Mouse (Mus musculus): ENCODE measurements around the gene Cdhr1.

Cdhr1 gene

DNA sequence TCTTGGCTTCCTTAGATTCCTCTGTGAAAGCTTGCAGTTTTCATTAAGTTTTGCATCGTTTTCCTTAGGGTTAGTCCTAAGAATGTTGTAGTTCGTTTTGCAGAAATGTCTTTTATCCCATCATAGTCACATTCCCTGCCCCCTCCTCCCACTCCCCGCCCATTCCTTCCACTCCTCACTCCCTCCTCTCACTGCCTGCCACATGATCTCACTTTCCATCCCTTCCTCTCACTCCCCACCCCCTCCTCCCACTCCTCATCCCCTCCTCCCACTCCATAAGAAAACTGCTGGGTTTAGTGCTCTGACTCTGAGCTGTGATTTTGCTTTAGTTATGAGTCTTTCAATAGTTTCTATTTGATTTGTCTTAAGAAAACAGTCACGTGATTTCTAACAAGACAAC lies 14.4 kb downstream of the Cdhr1 start:
- intact Hi-C loops (cut with DNase I): no loop called here

DNA sequence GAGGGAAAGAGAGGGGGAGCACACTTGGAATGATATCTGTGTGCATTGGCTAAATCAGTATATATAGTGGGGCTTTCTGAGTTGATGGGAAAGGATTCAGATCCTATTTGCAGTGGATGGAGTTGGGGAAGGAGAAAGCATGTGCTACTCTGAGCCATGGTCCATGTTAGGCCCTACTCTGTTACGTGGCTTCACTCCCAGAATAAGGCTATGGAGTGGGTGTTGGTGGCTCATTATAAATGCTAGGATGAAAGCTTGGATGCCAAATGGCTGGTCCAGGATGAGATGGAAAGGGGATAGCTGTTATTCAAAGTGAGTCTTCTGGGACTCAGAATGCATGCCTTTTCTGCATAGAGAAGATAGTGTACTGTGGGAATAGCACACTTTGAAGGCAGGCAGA lies 17.4 kb downstream of the Cdhr1 start:
- intact Hi-C loops (cut with DNase I): no loop called here

DNA sequence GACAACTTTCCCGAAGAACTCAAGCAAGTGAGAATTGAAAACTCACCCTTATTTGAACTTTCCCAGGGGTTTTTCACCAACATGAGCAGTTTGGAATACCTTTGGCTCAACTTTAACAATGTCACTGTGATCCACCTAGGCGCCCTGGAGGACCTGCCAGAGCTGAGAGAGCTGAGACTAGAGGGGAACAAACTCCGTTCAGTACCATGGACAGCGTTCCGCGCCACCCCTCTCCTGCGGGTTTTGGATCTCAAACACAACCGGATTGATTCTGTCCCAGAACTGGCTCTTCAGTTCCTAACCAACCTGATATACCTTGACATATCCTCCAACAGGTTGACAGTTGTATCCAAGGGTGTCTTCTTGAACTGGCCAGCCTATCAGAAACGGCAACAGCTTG lies 29.6 kb downstream of the Cdhr1 start:
- intact Hi-C loops (cut with DNase I): no loop called here

DNA sequence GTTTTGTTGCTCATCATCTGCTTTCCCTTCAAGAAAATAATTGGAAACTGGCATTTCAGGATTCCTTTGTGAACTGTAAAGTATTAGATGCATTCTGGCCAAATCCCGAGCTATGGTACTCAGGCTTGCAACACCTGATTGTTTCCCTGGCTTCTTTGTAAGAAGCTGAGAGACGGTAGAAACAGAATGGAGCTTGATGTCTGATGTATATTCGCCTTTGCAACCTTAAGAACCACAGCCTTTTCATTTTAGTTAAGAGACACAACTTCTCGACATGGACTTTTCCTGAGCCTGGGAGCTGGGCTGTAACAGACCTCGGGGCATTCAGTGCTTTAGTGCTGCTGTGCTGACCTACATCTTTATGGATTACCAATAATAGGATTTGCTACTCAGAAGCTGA lies 30.5 kb downstream of the Cdhr1 start, which contains the start of gene Lrit2:
Lrit2 (plus strand) TSS at position 301 of the 400 bp plus-strand sequence.
- intact Hi-C loops (cut with DNase I): no loop called here

DNA sequence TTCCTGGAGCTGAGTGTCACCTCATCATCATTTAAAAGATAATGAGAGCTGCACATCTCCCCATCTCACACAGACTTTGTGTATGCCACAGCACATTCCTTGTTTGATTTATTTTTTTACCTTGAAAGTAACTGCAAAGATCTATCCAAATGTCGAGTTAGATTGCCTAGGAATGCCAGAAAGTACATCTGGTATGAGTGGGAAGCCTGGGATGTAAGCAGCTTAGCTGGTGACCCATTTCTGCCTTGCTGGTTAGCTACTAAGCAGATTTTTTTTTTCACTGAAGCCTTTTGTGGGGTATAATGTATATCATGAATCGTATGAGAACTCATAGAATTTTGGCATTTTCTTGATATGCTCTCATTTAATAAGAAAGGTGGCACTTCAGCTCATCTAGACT lies 31.5 kb downstream of the Cdhr1 start:
- intact Hi-C loops (cut with DNase I): no loop called here

DNA sequence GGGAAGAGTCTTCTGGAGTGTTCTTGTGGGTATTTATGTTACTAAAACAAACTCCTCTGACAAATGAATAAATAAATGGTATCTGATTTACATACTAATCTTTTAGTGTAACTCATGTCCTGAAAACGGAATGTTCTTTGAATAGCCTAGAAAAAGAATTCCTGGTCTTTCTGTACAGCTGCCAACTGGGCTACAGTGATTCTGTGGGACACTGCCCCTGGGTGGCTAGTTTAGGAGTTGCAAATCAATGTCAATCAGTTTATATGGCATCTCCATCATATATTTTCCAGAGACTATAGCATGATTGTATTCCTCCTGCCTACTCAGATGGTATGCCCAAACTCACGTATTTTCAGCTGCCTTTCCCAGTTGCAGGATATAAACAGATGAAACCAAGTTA lies 33.3 kb downstream of the Cdhr1 start:
- intact Hi-C loops (cut with DNase I): no loop called here

DNA sequence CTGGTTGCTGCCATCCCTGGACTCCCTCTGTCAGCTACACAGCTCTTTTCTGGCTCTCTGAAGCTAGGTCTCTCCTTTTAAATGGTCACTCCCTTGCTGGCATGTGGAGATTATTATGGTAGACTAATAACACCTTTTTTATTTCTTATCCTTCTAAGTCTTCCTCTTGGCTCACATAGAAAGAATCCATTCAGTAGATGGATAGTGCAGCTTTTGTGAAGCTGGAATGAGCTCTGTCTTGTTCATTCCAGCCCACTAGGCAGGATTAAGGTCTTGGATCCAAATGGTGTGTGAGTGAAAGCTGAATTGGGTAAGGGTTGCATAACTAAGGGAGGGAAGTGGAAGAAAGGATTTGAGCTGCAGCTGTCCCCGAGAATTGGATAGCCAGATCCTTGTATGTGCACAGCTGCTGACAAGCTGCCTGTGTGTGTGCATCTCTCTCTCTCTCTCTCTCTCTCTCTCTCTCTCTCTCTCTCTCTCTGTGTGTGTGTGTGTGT lies 49.2 kb downstream of the Cdhr1 start, which contains the start of gene Rgr:
Rgr (minus strand) TSS at position 51 of the 497 bp plus-strand sequence.
- intact Hi-C loops (cut with DNase I): no loop called here

DNA sequence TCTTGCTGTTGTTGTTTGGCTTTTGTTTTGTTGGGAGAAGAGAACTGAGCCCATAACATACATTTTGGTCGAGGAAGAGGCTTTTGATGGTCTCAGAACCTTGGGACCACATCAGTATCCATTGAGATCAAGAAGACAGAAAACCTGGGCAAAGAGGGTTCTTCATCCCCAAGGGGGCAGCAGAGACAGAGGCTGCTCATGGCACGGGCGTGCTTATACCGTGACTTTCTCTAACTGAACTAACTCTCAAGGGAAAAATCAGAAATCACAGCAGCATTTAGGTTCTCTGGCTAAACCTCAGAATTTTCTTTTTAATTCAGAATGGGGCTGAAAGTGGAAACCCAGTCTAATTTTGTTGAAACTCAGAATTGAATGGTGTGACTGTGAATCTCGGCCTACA lies 63.7 kb downstream of the Cdhr1 start:
- intact Hi-C loops (cut with DNase I): loop anchor here (5.0 kb wide), 2 partner anchors 82 to 97 kb away; no protein-coding TSS in a partner anchor

DNA sequence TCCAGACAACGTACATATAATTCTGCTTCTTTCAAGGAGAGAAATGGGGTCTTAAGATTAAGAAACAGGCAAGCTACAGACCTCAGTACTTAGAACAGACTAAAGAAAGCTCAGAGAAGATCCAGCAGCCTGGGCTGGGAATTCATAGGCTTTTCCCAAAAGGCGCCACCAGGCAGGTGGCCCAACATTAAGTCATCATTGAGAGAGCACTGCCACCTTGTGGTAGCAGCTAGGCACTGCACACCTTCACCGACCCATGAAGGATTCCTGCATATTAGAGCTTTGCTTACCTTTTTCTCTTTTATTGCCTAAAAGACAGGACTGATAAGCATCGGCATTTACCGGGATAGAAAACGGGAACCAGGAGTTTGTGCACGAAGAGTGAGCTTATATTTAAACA lies 64.9 kb downstream of the Cdhr1 start:
- intact Hi-C loops (cut with DNase I): loop anchor here (2.0 to 5.0 kb wide), 3 partner anchors 81 to 166 kb away; no protein-coding TSS in a partner anchor

DNA sequence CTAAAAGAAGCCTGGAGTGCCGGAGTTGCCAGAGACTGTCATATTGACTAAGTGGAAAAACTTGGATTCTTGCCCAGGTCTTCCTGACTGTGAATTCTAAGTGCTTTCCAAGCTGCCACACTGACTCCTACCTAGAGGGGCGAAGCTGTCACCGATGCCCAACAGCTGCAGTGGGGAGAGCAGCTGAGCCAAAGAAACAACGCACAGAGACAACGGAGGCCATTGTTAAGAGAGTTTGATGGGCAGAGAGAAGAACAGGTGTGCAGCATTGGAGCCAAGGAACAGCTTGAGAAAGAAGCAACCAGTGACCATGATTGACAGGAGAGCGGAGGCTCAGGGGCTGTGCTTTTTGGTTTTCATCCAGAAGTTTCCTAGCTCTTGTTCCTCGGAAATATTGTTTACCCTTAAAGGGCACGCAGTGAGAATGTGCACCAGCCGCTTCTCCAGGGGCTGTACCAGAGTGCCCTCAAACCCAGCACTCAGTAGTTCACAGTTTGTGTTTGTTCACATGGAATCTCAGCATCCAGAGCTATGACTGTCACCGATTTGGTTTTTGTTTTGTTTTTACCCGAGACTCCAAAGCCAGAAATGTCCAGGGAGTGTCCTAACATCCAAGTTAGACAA lies 65.6 kb downstream of the Cdhr1 start:
- intact Hi-C loops (cut with DNase I): loop anchor here (2.0 to 5.0 kb wide), 3 partner anchors 80 to 166 kb away; no protein-coding TSS in a partner anchor

DNA sequence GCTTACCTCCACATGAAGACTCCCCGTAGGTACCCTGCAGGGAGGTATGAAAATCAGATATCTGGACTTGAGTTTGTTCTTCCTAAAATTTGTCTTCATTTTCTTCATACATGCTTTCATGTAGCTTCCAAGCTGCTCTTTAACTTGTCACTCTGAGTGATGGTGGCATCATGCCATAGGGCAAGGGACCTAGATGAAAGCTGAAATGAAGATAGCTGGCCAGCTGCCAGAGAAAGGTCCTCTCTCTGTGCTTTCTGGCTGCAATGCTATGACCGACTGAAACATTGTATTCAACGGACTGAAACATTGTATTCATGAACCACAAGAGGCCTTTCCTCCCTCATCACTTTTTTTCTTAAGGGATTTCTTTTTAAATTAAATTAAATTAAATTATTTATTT lies 69.6 kb downstream of the Cdhr1 start:
- intact Hi-C loops (cut with DNase I): no loop called here

DNA sequence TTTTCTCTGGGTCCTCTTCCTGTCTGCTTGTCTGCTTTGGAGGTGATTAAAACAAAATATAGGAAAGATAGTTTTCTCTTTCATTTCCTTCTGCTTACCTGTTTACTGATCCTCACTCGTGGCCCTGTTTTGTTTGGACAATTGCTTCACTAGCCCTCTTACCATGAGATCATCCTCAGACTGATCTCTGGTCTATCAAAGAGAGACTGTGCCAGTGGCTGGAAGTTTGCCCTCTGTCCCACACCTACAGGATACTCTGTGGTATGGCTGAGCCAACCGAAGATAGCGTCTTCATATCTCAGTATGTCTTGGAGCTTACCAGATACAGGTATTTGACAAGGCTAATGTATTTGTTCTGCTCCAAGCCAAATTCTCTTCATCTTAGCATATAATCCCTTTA lies 70.2 kb downstream of the Cdhr1 start:
- intact Hi-C loops (cut with DNase I): no loop called here

All from adrenal gland (tissue).